Mouse (Mus musculus) thymus, adult 2 months (tissue): ENCODE measurements around the gene Zfp329. TPM values are rescaled to one million over a fixed set of nuclear protein-coding genes. Genes with fewer than 3 reads are reported as not detected.

Experiments
- DNase-seq: peaks from one replicate; pipeline ENCODE4 v3.0.0; 2021
- H3K27ac ChIP-seq: fragments of 200-500 bp; 2 replicates; pipeline ENCODE4 v1.5.1; 2012; ENCODE audit warnings: low read length, control low read depth; ENCODE audit not compliant: control insufficient read depth, insufficient read depth
- H3K27me3 ChIP-seq: fragments of 200-500 bp; 2 replicates; pipeline ENCODE4 v1.6.1; 2012; ENCODE audit warnings: mild to moderate bottlenecking, low read length, moderate library complexity, mixed read lengths; ENCODE audit not compliant: control insufficient read depth, insufficient read depth
- H3K36me3 ChIP-seq: fragments of 200-500 bp; 2 replicates; pipeline ENCODE4 v1.6.1; 2012; ENCODE audit warnings: mild to moderate bottlenecking, low read length, moderate library complexity; ENCODE audit not compliant: control insufficient read depth, insufficient read depth
- H3K4me1 ChIP-seq: fragments of 200-500 bp; replicated peaks from 2 replicates; pipeline ENCODE4 v1.6.1; 2012; ENCODE audit warnings: low read length; ENCODE audit not compliant: control insufficient read depth, insufficient read depth
- H3K4me3 ChIP-seq: fragments of 200-500 bp; 2 replicates; pipeline ENCODE4 v1.5.1; 2012; ENCODE audit warnings: mild to moderate bottlenecking, low read length, control low read depth, moderate library complexity; ENCODE audit not compliant: control insufficient read depth, insufficient read depth
- CTCF ChIP-seq: fragments of 200-500 bp; IDR thresholded peaks from 2 replicates; pipeline ENCODE4 v1.5.1; 2012; ENCODE audit warnings: mild to moderate bottlenecking, control low read depth, low read length, moderate library complexity, borderline replicate concordance; ENCODE audit not compliant: control insufficient read depth, poor library complexity, insufficient read depth; ENCODE audit errors: extremely low read depth
- POLR2A ChIP-seq: fragments of 200-500 bp; IDR thresholded peaks from 2 replicates; pipeline ENCODE4 v1.6.1; 2012; ENCODE audit warnings: mild to moderate bottlenecking, low read length, control low read depth, moderate library complexity; ENCODE audit not compliant: control insufficient read depth, poor library complexity, insufficient read depth; ENCODE audit errors: extremely low read depth
- WGBS: fragments of 180-500 bp; shearing (Covaris S2); methylation state at CpG from one replicate; pipeline ENCODE4 v1.1.7; 2018; 5-methylcytosine and 5-hydroxymethylcytosine counted together
- polyA plus RNA-seq: library from polyadenylated mRNA; depleted of rRNA; stranded (reverse); fragments of >200 nt; gene quantifications from 2 replicates; pipeline ENCODE4 v1.2.3, GENCODE M21; 2012; rRNA removed

Gene Zfp329
- polyA plus RNA-seq: 4.1 and 4.2 TPM in 2 replicates

GRCm38 (mm10) chr7:12818521-12819295 is at the start of gene Zfp329:
TSS of gene Zfp329 (minus strand) at chr7:12818858.
- no peaks in the 10 kb centered on the region for H3K27me3 ChIP-seq
- H3K4me1 ChIP-seq: no peaks in the 10 kb centered on the region
- peak; percentile 93 for DNase-seq
- H3K4me3 ChIP-seq: peak within 1 kb of the TSS; percentile 89
- TF ChIP-seq CTCF: 0 out of 2 replicates have a peak, but pooled peaks have one; percentile 61
- peak; percentile 87 for TF ChIP-seq POLR2A
- no peak within 1 kb of the TSS for H3K27ac ChIP-seq
- WGBS: under 1% methylated on average over 40 of the region's 40 CpGs
- no peaks in the 10 kb centered on the region for H3K36me3 ChIP-seq

GRCm38 (mm10) chr7:12835779-12836178 is 17.1 kb upstream of the Zfp329 start:
- peak overlapping the region; percentile 82; the same call in 1 of the 2 replicates for H3K4me3 ChIP-seq
- 98% methylated on average over 4 of the region's 4 CpGs for WGBS
- no peak overlapping the region for H3K27ac ChIP-seq
- DNase-seq: no peak
- TF ChIP-seq CTCF: no peak
- no peak for TF ChIP-seq POLR2A
- H3K4me1 ChIP-seq: peaks cover 6% of the 10 kb centered on the region
- peaks cover 29% of the 10 kb centered on the region for H3K36me3 ChIP-seq
- H3K27me3 ChIP-seq: no peaks in the 10 kb centered on the region

GRCm38 (mm10) chr7:12835193-12835671 is 16.6 kb upstream of the Zfp329 start:
- TF ChIP-seq POLR2A (no peak), CTCF (no peak)
- DNase-seq: no peak
- Histone ChIP-seq H3K27ac (peak overlapping the region; percentile 66), H3K36me3 (peaks cover 23% of the 10 kb centered on the region), H3K4me1 (peaks cover 6% of the 10 kb centered on the region), H3K27me3 (no peaks in the 10 kb centered on the region), H3K4me3 (peak overlapping the region; percentile 82)
- WGBS: 47% methylated on average over 13 of the region's 13 CpGs

- H3K4me3 ChIP-seq: peak within 1 kb of the TSS; percentile 82
- no peaks in the 10 kb centered on the region for H3K27me3 ChIP-seq
- peaks cover 6% of the 10 kb centered on the region for H3K4me1 ChIP-seq
- H3K27ac ChIP-seq: peak within 1 kb of the TSS; percentile 66
- TF ChIP-seq CTCF (peak; percentile 33; the same call in 1 of the 2 replicates), POLR2A (peak; percentile 48)
- H3K36me3 ChIP-seq: peaks cover 19% of the 10 kb centered on the region
- 3% methylated on average over 47 of the region's 47 CpGs for WGBS
- DNase-seq: peak; percentile 92
These were observed 15.8 kb upstream of the Zfp329 start, which contains the start of gene Zfp110 for GRCm38 (mm10) chr7:12834162-12835120. TSS of gene Zfp110 (plus strand) at chr7:12834761.

- no peaks in the 10 kb centered on the region for H3K27me3 ChIP-seq
- 96% methylated on average over 8 of the region's 8 CpGs for WGBS
- H3K4me3 ChIP-seq: no peak overlapping the region
- no peak for TF ChIP-seq POLR2A
- no peak for TF ChIP-seq CTCF
- no peaks in the 10 kb centered on the region for H3K4me1 ChIP-seq
- H3K36me3 ChIP-seq: peaks cover 10% of the 10 kb centered on the region
- DNase-seq: no peak
- no peak overlapping the region for H3K27ac ChIP-seq
These were observed 3.1 kb downstream of the Zfp329 start for GRCm38 (mm10) chr7:12815566-12815965.

- Histone ChIP-seq H3K27me3 (no peaks in the 10 kb centered on the region), H3K27ac (peak overlapping the region; percentile 51), H3K36me3 (peaks cover 5% of the 10 kb centered on the region; the same call in 1 of the 2 replicates), H3K4me1 (peaks cover 9% of the 10 kb centered on the region), H3K4me3 (peak overlapping the region; percentile 50)
- TF ChIP-seq POLR2A (no peak), CTCF (no peak)
- WGBS: 1% methylated on average over 16 of the region's 16 CpGs
- DNase-seq: no peak
These were observed 15.0 kb downstream of the Zfp329 start for GRCm38 (mm10) chr7:12803727-12804071.
